Mouse (Mus musculus) heart, adult 2 months (tissue): ENCODE measurements around the gene Exph5.

Experiments used
- CTCF ChIP-seq: fragments of 200-600 bp; IDR thresholded peaks from 2 replicates; pipeline ENCODE4 v1.8.1; 2022; ENCODE audit warnings: antibody characterized with exemption, mild to moderate bottlenecking, moderate library complexity
- EP300 ChIP-seq: fragments of 200-500 bp; IDR thresholded peaks from 2 replicates; pipeline ENCODE4 v1.6.1; 2011; ENCODE audit warnings: low read depth, low read length, control low read depth; ENCODE audit not compliant: insufficient read depth
- POLR2A ChIP-seq: fragments of 200-500 bp; IDR thresholded peaks from 2 replicates; pipeline ENCODE4 v1.6.1; 2011; ENCODE audit warnings: mild to moderate bottlenecking, low read depth, low read length, control low read depth; ENCODE audit not compliant: insufficient read depth

GRCm38 (mm10) chr9:53323419-53324251 is 22.2 kb downstream of the Exph5 start:
- TF ChIP-seq CTCF (0 out of 2 replicates have a peak, but pooled peaks have one; percentile 8), POLR2A (no peak), EP300 (no peak)
